Mouse (Mus musculus) heart, embryonic 13.5 days (tissue): Measurements from ENCODE around the gene Olfml3. TPM values are rescaled to one million over a fixed set of nuclear protein-coding genes. Genes with fewer than 3 reads are reported as not detected.

Experiments used
- ATAC-seq: fragments of 200-750 bp; cut with Nextera tagmentation; 2 replicates; pipeline ENCODE4 v1.8.0; 2017; ENCODE audit warnings: moderate TSS enrichment; ENCODE audit not compliant: insufficient number of reproducible peaks, low FRiP score, low TSS enrichment; ENCODE audit errors: extremely low read depth
- H3K27ac ChIP-seq: fragments of 300-500 bp; sonication (generic); replicated peaks from 2 replicates; pipeline ENCODE4 v1.5.1; 2015; ENCODE audit warnings: moderate library complexity, mild to moderate bottlenecking, inconsistent platforms
- H3K27me3 ChIP-seq: fragments of 300-500 bp; sonication (generic); replicated peaks from 2 replicates; pipeline ENCODE4 v1.6.1; 2015; ENCODE audit warnings: mild to moderate bottlenecking, inconsistent platforms
- H3K36me3 ChIP-seq: fragments of 300-500 bp; sonication (generic); 2 replicates; pipeline ENCODE4 v1.6.1; 2015; ENCODE audit warnings: mild to moderate bottlenecking, inconsistent platforms
- H3K4me1 ChIP-seq: fragments of 300-500 bp; sonication (generic); 2 replicates; pipeline ENCODE4 v1.6.1; 2015; ENCODE audit warnings: inconsistent platforms
- H3K4me2 ChIP-seq: fragments of 300-500 bp; sonication (generic); 2 replicates; pipeline ENCODE4 v1.6.1; 2015; ENCODE audit warnings: inconsistent platforms, mild to moderate bottlenecking, moderate library complexity
- H3K4me3 ChIP-seq: fragments of 300-500 bp; sonication (generic); 2 replicates; pipeline ENCODE4 v1.5.1; 2015; ENCODE audit warnings: moderate library complexity, mild to moderate bottlenecking, inconsistent platforms
- H3K9ac ChIP-seq: fragments of 300-500 bp; sonication (generic); 2 replicates; pipeline ENCODE4 v1.6.1; 2015; ENCODE audit warnings: inconsistent platforms, mild to moderate bottlenecking, moderate library complexity
- H3K9me3 ChIP-seq: fragments of 300-500 bp; sonication (generic); 2 replicates; pipeline ENCODE4 v1.6.1; 2016; ENCODE audit warnings: inconsistent platforms
- whole genome bisulfite sequencing: fragments of 180-500 bp; shearing (Covaris S2); methylation state at CpG from one replicate; pipeline ENCODE4 v1.1.7; 2015; ENCODE audit warnings: mixed read lengths; 5-methylcytosine and 5-hydroxymethylcytosine counted together
- polyA plus RNA-seq: library from polyadenylated mRNA; unstranded; fragments of >200 nt; fragmentation: Nextera tagmentation; extraction: Ambion mirVana; gene quantifications from 2 replicates; pipeline ENCODE4 v1.2.1, GENCODE M21; 2015

Gene Olfml3
- polyA plus RNA-seq, 1 experiment from 2014 or later = 24.1 TPM

DNA sequence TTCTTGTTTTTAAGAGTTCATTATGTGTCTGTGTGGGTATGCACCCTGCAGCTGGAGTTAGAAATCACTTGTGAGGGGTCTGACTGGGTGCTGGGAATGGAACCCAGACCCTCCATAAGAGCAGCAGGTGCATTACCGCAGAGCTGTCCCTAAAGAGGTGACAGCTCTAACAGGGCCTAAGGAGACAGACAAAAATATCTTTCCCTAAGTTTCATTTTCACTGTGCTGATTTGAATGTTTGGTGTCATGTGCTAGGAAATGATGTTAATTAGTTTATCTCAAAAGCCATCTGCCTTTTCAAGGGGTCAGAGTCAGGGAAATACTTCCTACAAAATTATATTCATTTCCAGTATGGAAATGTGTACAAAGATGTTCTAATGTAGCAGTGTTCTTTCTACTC, 1.5 kb upstream of the Olfml3 start, which contains the start of gene Gm10964:
TSS of gene Gm10964 (plus strand) at position 38 of the 400 bp plus-strand sequence.
- ATAC-seq = no peak
- H3K4me1 ChIP-seq = peaks cover 54% of the 10 kb centered on the region
- peak within 1 kb of the TSS; percentile 74 for H3K4me2 ChIP-seq
- H3K9me3 ChIP-seq = no peaks in the 10 kb centered on the region
- H3K4me3 ChIP-seq = peak within 1 kb of the TSS; percentile 51
- H3K27me3 ChIP-seq = no peaks in the 10 kb centered on the region
- peak within 1 kb of the TSS; percentile 79 for H3K9ac ChIP-seq
- H3K36me3 ChIP-seq = peaks cover 32% of the 10 kb centered on the region
- 82% methylated on average over 1 of the region's 1 CpGs for WGBS
- peak within 1 kb of the TSS; percentile 98 for H3K27ac ChIP-seq

DNA sequence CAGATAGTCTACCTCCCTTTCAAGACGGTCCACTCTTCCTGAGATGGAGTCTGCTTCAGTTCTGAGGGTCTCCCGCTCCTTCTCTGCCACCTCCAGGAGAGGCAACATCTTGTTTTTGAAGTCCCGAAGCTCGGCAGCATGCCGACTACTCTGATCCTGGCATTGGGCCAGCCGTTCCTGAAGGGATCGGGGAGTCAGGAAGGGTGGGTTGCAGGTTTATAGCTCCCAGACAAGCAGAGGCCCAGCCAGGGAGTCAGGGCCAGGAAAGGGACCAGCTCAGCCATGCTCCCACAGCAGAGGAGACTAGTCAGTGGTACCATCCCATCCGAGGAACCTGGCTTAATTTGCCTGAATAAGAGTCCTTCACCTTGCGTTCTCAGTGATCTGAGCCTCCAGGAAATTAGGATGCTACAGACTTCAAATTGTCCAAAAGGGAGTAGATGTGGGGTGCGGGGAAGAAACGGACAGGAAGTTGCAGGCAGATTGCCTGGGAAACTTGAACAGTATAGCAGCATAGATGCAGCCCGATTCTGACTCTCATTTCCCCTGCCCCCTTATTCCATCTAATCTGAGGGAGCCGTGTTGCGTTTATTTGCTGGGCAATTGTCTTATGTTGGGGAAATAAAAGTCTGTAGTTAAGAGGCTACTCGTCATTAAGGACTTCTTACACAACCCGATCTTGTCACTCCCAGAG, 593 bp downstream of the Olfml3 start:
- peak overlapping the region; percentile 74 for H3K4me2 ChIP-seq
- peaks cover 15% of the 10 kb centered on the region for H3K36me3 ChIP-seq
- no peaks in the 10 kb centered on the region for H3K27me3 ChIP-seq
- H3K4me3 ChIP-seq = peak overlapping the region; percentile 51
- peak overlapping the region; percentile 79 for H3K9ac ChIP-seq
- ATAC-seq = no peak
- H3K4me1 ChIP-seq = peaks cover 70% of the 10 kb centered on the region
- 29% methylated on average over 16 of the region's 16 CpGs for WGBS
- peak overlapping the region; percentile 98 for H3K27ac ChIP-seq
- no peaks in the 10 kb centered on the region for H3K9me3 ChIP-seq

DNA sequence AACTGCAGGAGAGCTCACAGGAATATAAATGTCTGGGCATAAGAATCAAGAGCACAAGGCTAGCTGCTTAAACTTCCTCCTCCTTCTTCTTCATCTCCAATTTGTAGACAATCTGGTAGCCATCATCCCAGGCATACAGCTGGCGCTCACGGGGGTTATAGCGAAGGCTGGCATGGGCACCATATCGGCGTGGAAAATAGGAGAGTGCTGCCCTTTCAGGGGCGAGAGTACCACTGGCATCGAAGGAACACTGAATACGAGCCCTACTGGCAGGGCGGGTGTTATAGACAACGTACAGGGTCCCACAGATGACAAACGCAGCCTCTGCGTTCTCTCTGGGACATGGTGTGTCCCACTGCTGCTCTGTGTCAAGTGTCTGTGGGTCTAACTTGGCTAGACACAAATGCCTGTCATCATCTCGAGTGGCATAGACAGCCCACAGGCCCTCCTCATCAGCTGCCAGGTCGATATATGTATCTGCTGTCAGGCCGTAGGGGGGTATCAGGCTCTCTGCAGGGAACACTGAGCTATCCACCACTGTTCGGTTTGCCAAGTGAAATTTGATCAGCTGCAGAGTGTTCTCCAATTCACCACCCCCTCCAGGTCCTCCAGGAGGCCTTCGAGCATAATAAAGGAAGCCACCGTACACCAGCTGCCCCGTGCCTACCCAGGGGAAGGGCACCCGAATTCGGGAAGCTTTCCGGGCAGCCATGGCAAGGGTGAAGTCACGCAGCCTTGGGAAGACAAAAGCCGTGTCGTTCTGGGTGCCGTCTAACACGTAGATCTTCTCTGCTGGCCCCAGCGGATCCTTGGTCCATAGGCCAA, 1.8 kb downstream of the Olfml3 start:
- ATAC-seq = peak; percentile 29; the same call in 1 of the 2 replicates
- Histone ChIP-seq H3K27ac (peak overlapping the region; percentile 98), H3K4me3 (peak overlapping the region; percentile 51), H3K4me1 (peaks cover 70% of the 10 kb centered on the region), H3K9ac (peak overlapping the region; percentile 79), H3K27me3 (no peaks in the 10 kb centered on the region), H3K4me2 (peak overlapping the region; percentile 74), H3K36me3 (peaks cover 8% of the 10 kb centered on the region; the same call in 1 of the 2 replicates), H3K9me3 (no peaks in the 10 kb centered on the region)
- 56% methylated on average over 28 of the region's 28 CpGs for WGBS

DNA sequence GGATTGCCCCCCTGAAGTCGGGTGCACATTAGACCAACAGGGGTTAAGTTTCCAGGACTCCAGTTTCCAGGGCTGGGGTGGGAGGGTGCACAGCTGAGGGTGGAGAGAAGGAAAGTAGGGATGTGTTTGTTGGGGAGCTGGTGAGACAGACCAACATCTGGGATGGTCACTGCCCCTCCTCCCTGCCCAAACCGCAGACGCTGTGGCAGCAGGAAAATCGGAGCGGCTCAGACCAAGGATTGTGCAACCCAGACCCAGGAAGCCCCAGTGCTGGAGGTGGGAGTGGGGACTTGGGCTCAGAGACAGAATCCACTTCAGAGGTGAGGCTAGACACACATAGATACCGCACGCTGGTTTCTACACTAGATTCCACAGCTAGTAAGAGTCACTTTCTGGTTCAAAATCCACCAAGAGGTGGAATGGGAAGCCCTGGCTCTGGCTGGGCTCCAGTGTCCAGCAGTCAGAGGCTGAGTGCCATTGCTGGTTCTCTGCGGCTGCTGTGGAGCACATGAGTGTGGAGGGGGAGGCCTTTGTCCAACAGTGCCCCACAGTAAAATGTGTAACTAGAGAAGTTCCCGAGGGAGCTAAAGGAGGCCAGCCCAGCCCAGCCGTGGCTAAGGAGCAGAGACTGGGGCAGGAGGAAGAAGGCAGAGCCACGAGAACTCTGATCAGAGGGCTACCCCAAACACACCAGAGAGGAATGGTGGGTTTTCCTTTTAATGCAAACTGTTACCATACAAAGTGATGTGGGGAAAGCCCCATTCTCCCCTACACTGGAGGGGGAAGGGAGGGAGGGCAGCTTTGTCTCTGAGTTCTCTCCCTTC, 2.9 kb downstream of the Olfml3 start:
- peak overlapping the region; percentile 21 for H3K4me3 ChIP-seq
- H3K9me3 ChIP-seq = no peaks in the 10 kb centered on the region
- ATAC-seq = 0 out of 2 replicates have a peak, but pooled peaks have one; percentile 18
- peak overlapping the region; percentile 98 for H3K27ac ChIP-seq
- 10% methylated on average over 11 of the region's 11 CpGs for WGBS
- peak overlapping the region; percentile 74 for H3K4me2 ChIP-seq
- peak overlapping the region; percentile 79 for H3K9ac ChIP-seq
- peaks cover 5% of the 10 kb centered on the region; the same call in 1 of the 2 replicates for H3K36me3 ChIP-seq
- no peaks in the 10 kb centered on the region for H3K27me3 ChIP-seq
- peaks cover 67% of the 10 kb centered on the region for H3K4me1 ChIP-seq

DNA sequence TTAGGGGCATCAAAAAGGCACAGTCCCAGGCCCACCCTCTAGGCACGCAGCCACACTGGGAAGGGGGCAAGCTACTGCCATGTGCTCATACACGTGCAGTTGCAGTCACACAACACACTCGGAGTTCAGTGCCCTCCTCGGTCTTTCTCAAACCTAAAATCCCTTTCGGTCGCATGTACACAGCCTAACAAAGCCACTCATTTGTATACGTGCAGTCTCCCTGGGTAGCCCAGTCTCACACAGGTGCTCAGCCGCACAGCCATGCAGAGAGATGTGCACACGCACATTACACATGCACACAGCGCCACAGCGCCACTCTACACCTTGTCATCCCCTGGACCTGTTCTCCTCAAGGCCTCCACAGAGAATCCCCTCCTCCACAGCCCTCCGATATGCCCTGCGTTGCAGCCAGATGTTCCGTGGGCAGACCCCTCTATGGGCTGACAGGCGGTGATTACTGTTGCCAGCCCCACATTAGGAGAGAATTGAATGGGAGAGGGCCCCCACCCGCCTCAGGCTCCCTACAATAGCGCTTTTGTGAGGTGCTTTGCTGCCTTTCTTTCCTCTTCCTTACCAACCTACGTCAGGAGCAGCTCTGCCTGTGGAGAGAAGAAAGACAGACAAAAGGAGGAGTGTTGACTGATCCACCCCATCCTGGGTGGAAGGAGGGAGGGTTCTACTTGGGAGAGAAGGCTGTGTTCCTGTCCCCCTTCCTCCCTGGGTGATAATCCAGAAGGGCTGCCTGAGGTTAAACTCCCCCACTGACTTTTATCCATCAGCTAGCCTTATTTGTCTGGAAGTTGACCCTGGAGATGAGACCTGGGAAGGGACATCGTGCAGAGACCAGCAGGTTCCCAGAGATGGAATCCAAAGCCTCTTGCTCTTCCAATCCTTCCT, 3.8 kb downstream of the Olfml3 start:
- Histone ChIP-seq H3K4me2 (peak overlapping the region; percentile 74), H3K9me3 (no peaks in the 10 kb centered on the region), H3K36me3 (peaks cover 5% of the 10 kb centered on the region; the same call in 1 of the 2 replicates), H3K4me3 (peak overlapping the region; percentile 21), H3K27ac (peak overlapping the region; percentile 98), H3K4me1 (peaks cover 61% of the 10 kb centered on the region), H3K27me3 (no peaks in the 10 kb centered on the region), H3K9ac (peak overlapping the region; percentile 79)
- WGBS = 42% methylated on average over 19 of the region's 19 CpGs
- ATAC-seq = no peak

DNA sequence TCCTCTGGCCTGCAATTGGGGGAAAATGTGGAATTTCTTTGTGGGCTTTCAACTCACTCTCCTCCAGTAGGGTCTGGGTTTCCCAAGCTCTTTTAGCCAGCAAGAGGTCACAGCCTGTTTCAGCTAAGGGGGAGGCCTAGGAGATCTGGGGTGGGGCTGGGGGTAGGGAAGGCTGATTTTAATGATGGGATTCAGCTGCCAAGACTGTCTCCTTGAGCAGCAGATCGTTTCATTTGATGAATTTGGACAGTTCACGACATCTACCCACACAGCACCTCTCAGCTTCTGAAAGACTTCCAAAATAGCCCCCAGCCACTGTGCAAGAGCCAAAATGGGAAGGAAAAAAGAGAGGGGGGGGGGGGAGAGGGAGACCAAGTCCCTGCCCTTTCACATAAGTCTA, 4.6 kb downstream of the Olfml3 start:
- H3K36me3 ChIP-seq = peaks cover 5% of the 10 kb centered on the region; the same call in 1 of the 2 replicates
- no peak overlapping the region for H3K4me2 ChIP-seq
- no peak for ATAC-seq
- H3K4me3 ChIP-seq = no peak overlapping the region
- H3K9me3 ChIP-seq = no peaks in the 10 kb centered on the region
- no peak overlapping the region for H3K27ac ChIP-seq
- peaks cover 54% of the 10 kb centered on the region for H3K4me1 ChIP-seq
- no peak overlapping the region for H3K9ac ChIP-seq
- 39% methylated on average over 2 of the region's 2 CpGs for WGBS
- no peaks in the 10 kb centered on the region for H3K27me3 ChIP-seq

DNA sequence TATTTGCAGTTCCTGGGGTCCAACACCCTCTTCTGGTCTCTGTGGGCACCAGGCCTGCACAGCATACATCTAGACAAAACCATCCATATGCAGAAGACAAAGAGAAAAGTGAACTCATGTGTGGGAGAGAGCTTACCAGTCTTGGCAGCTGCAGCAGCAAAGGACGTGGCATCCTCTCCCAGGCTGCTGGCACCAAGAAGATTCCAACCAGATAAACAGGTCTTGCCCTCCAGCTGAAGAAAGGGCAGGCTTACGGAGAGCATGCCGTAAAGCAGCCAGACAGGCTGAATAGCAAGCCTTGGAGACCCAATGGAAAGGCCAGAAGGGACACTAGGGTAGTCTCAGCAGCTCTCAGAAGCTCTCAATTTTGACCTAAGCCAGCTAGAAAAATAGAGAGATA, 5.7 kb downstream of the Olfml3 start:
- Histone ChIP-seq H3K27ac (no peak overlapping the region), H3K36me3 (peaks cover 5% of the 10 kb centered on the region; the same call in 1 of the 2 replicates), H3K9ac (no peak overlapping the region), H3K4me1 (peaks cover 51% of the 10 kb centered on the region), H3K9me3 (no peaks in the 10 kb centered on the region), H3K4me3 (no peak overlapping the region), H3K4me2 (no peak overlapping the region), H3K27me3 (no peaks in the 10 kb centered on the region)
- WGBS = 95% methylated on average over 3 of the region's 3 CpGs
- ATAC-seq = no peak

DNA sequence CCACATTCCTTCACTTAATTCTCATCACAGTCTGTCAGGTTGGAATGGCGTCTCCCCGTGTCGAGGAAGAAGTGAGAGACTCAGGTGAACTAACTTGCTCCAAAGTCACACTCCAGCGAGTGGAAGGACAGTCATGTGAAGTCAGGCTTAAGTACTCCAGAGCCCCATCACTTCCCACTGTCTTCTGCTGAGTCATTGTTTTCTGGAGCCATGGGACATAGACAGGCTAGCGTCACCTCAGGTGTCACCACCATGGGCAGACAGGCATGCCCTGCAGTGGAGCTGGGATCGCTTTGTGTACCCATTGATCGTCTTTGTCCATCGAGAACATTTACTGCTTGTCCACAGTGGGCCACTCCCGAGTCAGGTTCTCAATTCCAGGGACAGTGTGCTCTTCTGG, 8.0 kb downstream of the Olfml3 start:
- no peak overlapping the region for H3K9ac ChIP-seq
- H3K4me3 ChIP-seq = no peak overlapping the region
- ATAC-seq = no peak
- H3K4me1 ChIP-seq = peaks cover 28% of the 10 kb centered on the region
- no peak overlapping the region for H3K27ac ChIP-seq
- H3K4me2 ChIP-seq = no peak overlapping the region
- H3K36me3 ChIP-seq = peaks cover 5% of the 10 kb centered on the region; the same call in 1 of the 2 replicates
- H3K9me3 ChIP-seq = no peaks in the 10 kb centered on the region
- H3K27me3 ChIP-seq = no peaks in the 10 kb centered on the region
- WGBS = 73% methylated on average over 9 of the region's 9 CpGs

DNA sequence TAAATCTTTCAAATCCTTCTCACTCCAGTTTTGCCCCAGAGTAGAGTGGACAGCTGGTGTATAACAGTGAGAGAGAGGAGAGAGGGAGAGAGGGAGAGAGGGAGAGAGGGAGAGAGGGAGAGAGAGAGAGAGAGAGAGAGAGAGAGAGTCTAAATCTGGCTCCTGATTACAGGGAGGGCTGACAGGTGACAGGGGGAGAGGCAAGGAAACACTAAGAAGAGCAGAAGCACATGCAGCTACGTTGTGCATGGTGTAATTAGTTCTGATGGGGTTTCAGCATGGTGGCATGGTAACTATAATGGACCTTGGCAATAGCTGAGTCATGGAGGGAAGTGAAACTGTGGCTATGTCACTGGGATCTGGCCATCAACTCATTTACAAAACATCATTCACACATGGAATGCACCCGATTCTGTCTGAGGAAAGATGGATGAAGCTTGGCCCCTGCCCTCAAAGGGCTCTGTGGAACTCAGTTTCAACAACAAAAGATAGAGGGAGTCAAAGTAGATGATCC, 9.9 kb downstream of the Olfml3 start:
- 39% methylated on average over 2 of the region's 2 CpGs for WGBS
- H3K27me3 ChIP-seq = no peaks in the 10 kb centered on the region
- no peak overlapping the region for H3K4me3 ChIP-seq
- no peak overlapping the region for H3K9ac ChIP-seq
- H3K9me3 ChIP-seq = no peaks in the 10 kb centered on the region
- H3K4me2 ChIP-seq = no peak overlapping the region
- no peak overlapping the region for H3K27ac ChIP-seq
- no peak for ATAC-seq
- peaks cover 5% of the 10 kb centered on the region; the same call in 1 of the 2 replicates for H3K36me3 ChIP-seq
- H3K4me1 ChIP-seq = peaks cover 13% of the 10 kb centered on the region

DNA sequence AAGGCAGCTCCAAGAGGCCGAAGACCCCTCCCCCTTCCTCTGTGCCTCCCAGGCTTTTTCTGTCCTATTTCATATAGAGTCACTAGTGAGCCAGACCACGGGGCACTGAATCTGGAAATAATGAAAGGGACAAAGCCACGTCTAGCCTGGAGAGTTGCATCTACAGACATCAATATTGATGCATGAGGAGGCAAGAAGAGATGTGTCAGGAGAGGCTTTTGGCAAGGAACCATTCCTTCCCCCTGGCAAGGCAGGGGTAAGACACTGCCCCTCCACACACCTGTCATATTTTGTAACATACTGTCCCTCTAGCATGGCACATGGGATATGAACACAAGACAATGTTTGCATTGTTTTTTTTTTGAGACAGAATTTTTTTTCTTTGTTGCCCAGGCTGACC, 11.2 kb downstream of the Olfml3 start:
- H3K27ac ChIP-seq = no peak overlapping the region
- no peaks in the 10 kb centered on the region for H3K36me3 ChIP-seq
- 55% methylated on average over 3 of the region's 3 CpGs for WGBS

More for the DNA sequence above, 11.2 kb downstream of the Olfml3 start:
- Histone ChIP-seq H3K9ac (no peak overlapping the region), H3K4me2 (no peak overlapping the region), H3K9me3 (no peaks in the 10 kb centered on the region), H3K4me1 (peaks cover 11% of the 10 kb centered on the region), H3K27me3 (no peaks in the 10 kb centered on the region), H3K4me3 (no peak overlapping the region)
- no peak for ATAC-seq
